Mouse (Mus musculus): Measurements from ENCODE around the gene Teddm1b. TPM values are rescaled to one million over a fixed set of nuclear protein-coding genes. Genes with fewer than 3 reads are reported as not detected.

Gene Teddm1b
- total RNA-seq, 2 experiments from 2014 or later: 0.14 to 0.18 TPM

- DNase-seq (ENCODE audit: extremely low spot score in 1 of 2, low spot score in 2 of 2): no peak
- TF ChIP-seq CTCF (IDR thresholded peaks at IDR 0.05): no peak
- intact Hi-C loops (cut with DNase I): no loop called here
- Histone ChIP-seq H3K4me3 (peak overlapping the region; percentile 59), H3K27ac (peak overlapping the region; percentile 36; the same call in 1 of the 2 replicates)
Observed at GRCm38 (mm10) chr1:153905884-153906283, 31.7 kb downstream of the Teddm1b start.

- intact Hi-C loops (cut with DNase I): no loop called here
- no peak overlapping the region for H3K27ac ChIP-seq
- no peak for TF ChIP-seq CTCF (IDR thresholded peaks at IDR 0.05)
- no peak for DNase-seq (ENCODE audit: extremely low spot score in 1 of 2, low spot score in 2 of 2)
- no peak overlapping the region for H3K4me3 ChIP-seq
Observed at GRCm38 (mm10) chr1:153908208-153908607, 34.1 kb downstream of the Teddm1b start.

GRCm38 (mm10) chr1:153908741-153909140 lies 34.6 kb downstream of the Teddm1b start:
- intact Hi-C loops (cut with DNase I): no loop called here
- no peak overlapping the region for H3K4me3 ChIP-seq
- no peak overlapping the region for H3K27ac ChIP-seq
- no peak for TF ChIP-seq CTCF (IDR thresholded peaks at IDR 0.05)
- DNase-seq (ENCODE audit: extremely low spot score in 1 of 2, low spot score in 2 of 2): no peak

GRCm38 (mm10) chr1:153909213-153909962 lies 35.2 kb downstream of the Teddm1b start:
- intact Hi-C loops (cut with DNase I): no loop called here
- DNase-seq (ENCODE audit: extremely low spot score in 1 of 2, low spot score in 2 of 2): no peak
- peak overlapping the region; percentile 57; the same call in 1 of the 2 replicates for H3K27ac ChIP-seq
- H3K4me3 ChIP-seq: no peak overlapping the region
- no peak for TF ChIP-seq CTCF (IDR thresholded peaks at IDR 0.05)

- Histone ChIP-seq H3K27ac (peak overlapping the region; percentile 57), H3K4me3 (no peak overlapping the region)
- TF ChIP-seq CTCF (IDR thresholded peaks at IDR 0.05): no peak
- no peak for DNase-seq (ENCODE audit: extremely low spot score in 1 of 2, low spot score in 2 of 2)
- intact Hi-C loops (cut with DNase I): no loop called here
Observed at GRCm38 (mm10) chr1:153909963-153910291, 35.8 kb downstream of the Teddm1b start.

GRCm38 (mm10) chr1:153910423-153910822 lies 36.3 kb downstream of the Teddm1b start:
- H3K4me3 ChIP-seq: no peak overlapping the region
- DNase-seq (ENCODE audit: extremely low spot score in 1 of 2, low spot score in 2 of 2): no peak
- intact Hi-C loops (cut with DNase I): no loop called here
- peak overlapping the region; percentile 57; the same call in 1 of the 2 replicates for H3K27ac ChIP-seq
- TF ChIP-seq CTCF (IDR thresholded peaks at IDR 0.05): no peak

GRCm38 (mm10) chr1:153911276-153911795 lies 37.2 kb downstream of the Teddm1b start:
- Histone ChIP-seq H3K27ac (no peak overlapping the region), H3K4me3 (no peak overlapping the region)
- intact Hi-C loops (cut with DNase I): no loop called here
- no peak for DNase-seq (ENCODE audit: extremely low spot score in 1 of 2, low spot score in 2 of 2)
- no peak for TF ChIP-seq CTCF (IDR thresholded peaks at IDR 0.05)

- no peak overlapping the region for H3K4me3 ChIP-seq
- DNase-seq (ENCODE audit: extremely low spot score in 1 of 2, low spot score in 2 of 2): no peak
- TF ChIP-seq CTCF (IDR thresholded peaks at IDR 0.05): no peak
- H3K27ac ChIP-seq: no peak overlapping the region; the same call in 1 of the 2 replicates
- intact Hi-C loops (cut with DNase I): no loop called here
Observed at GRCm38 (mm10) chr1:153913869-153914268, 39.7 kb downstream of the Teddm1b start.

GRCm38 (mm10) chr1:153918521-153919206 lies 44.5 kb downstream of the Teddm1b start:
- intact Hi-C loops (cut with DNase I): no loop called here
- DNase-seq (ENCODE audit: extremely low spot score in 1 of 2, low spot score in 2 of 2): no peak
- no peak overlapping the region for H3K4me3 ChIP-seq
- no peak overlapping the region for H3K27ac ChIP-seq
- no peak for TF ChIP-seq CTCF (IDR thresholded peaks at IDR 0.05)

GRCm38 (mm10) chr1:153921642-153922041 lies 47.5 kb downstream of the Teddm1b start:
- no peak for DNase-seq (ENCODE audit: extremely low spot score in 1 of 2, low spot score in 2 of 2)
- intact Hi-C loops (cut with DNase I): no loop called here
- Histone ChIP-seq H3K4me3 (no peak overlapping the region), H3K27ac (no peak overlapping the region)
- no peak for TF ChIP-seq CTCF (IDR thresholded peaks at IDR 0.05)

- no peak for DNase-seq (ENCODE audit: extremely low spot score in 1 of 2, low spot score in 2 of 2)
- no peak overlapping the region for H3K27ac ChIP-seq
- intact Hi-C loops (cut with DNase I): no loop called here
- TF ChIP-seq CTCF (IDR thresholded peaks at IDR 0.05): no peak
- H3K4me3 ChIP-seq: no peak overlapping the region
Observed at GRCm38 (mm10) chr1:153922571-153923021, 48.5 kb downstream of the Teddm1b start.
